Mouse (Mus musculus) cerebellum, adult 9-11 months (tissue): ENCODE data around the gene Iqcg.

ENCODE experiments used
- DNase-seq: peaks from one replicate; pipeline ENCODE4 v3.0.0; 2022

The Iqcg gene

GRCm38 (mm10) chr16:32972535-32972934 is 83.5 kb downstream of the Iqcg start:
- DNase-seq: no peak
